Mouse (Mus musculus): ENCODE results near the gene Dcbld2.
A peak's percentile ranks its signal among the peaks of the same experiment; 100 is the strongest.

The Dcbld2 gene

DNA sequence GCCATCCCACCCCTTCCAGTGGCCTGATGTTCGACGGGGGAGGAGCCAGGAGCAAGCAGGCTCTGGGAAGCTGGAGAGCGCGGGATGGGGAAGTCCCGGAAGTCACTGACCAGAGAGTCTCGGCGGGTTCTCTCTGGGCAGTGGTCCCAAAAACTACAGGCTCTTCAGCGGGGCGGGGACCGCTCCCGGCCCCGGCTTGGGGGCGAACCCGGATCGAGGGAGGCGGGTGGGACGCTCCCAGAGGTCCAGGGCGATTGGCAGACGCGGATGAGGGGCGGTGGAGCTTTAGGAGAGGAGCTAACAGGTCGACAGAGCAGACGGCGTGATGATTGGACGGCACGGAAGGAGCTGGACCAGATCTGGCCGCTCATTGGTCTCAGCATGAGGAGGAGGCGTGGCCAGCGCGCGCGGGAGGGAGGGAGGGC lies at the start of gene Dcbld2:
Gene Dcbld2, plus strand, starts transcription at position 382 of the 425 bp plus-strand sequence.
- DNase-seq (ENCODE audit: extremely low read depth, insufficient read length, low spot score): peak; percentile 100

- no peak for DNase-seq (ENCODE audit: extremely low read depth, insufficient read length, low spot score)
Measured at GRCm38 (mm10) chr16:58377170-58377569, 31.1 kb upstream of the Dcbld2 start.

- DNase-seq (ENCODE audit: extremely low read depth, insufficient read length, low spot score): no peak
Measured at GRCm38 (mm10) chr16:58377756-58378503, 30.3 kb upstream of the Dcbld2 start.

DNA sequence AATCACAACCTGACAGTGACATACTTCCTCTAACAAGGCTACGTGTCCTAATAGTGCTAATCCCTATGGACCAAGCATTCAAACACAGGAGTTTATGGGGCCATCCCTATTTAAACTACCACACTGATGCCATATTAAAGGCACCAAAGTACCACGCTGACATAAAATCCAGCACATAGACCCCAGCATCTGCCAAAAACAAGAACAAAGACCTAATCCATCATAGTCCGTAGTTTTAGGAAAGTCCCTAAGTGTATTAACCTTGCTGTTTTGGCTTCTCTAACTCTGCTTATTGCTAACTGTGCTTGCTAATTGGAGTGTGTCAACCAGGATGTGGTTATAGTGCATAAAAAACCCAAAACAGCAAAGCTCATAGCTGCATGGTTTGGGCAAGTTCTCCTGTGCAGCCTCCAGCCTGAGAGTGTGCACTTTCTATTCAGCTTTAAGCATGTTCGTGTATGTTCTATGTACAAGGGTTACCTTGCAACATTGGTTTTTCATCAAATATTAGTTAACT lies 21.9 kb upstream of the Dcbld2 start:
- DNase-seq (ENCODE audit: extremely low read depth, insufficient read length, low spot score): no peak

DNA sequence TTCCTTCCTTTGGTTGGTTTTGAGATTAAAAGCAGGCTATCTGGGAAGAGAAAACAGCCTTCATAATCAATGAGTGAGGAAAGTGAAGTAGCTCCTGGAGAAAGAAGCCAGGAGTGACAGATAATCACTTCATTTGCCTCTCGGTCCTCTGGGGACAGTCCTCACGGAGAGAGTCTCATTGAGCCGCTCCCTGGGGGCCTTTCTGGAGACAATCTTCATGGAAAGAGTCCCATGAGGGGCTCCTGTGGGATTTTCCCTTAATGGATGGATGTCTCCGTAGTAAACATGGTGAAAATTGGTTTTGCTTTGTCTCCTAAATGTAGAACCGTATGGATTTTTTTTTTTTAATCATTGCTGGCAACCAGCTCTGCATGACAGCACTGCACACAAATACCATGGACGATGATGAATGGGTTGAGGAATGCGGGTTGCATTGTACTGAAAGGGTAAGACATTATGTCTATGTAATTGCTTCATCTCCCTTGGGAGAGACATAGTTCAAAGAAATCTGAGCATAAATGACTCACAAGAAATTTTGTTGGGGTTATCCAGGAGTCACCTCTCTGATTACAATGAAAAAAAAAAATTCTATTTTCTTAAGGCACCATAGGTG lies 19.0 kb upstream of the Dcbld2 start:
- DNase-seq (ENCODE audit: extremely low read depth, insufficient read length, low spot score): peak; percentile 45

- no peak for DNase-seq (ENCODE audit: extremely low read depth, insufficient read length, low spot score)
Measured at GRCm38 (mm10) chr16:58393036-58393435, 15.2 kb upstream of the Dcbld2 start.

DNA sequence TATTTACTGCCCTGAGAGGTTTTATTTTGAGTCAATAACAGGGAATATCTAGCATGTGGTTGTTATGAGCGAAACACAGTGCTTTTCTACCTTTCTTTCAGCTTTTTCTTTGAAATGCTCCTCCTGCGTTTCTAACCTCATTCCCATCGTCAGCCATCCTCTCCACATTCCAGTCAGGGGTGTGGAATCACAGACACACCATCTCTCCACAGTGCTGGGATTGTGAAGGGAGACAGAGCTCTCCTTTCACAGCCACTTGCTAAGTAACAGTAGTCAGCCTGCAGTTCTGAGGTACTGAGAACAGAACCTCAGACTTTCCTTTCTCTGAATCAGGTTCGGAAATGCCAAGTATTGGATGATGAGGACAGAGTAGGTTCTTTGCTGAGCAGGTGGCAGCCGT lies 14.1 kb upstream of the Dcbld2 start:
- no peak for DNase-seq (ENCODE audit: extremely low read depth, insufficient read length, low spot score)

DNA sequence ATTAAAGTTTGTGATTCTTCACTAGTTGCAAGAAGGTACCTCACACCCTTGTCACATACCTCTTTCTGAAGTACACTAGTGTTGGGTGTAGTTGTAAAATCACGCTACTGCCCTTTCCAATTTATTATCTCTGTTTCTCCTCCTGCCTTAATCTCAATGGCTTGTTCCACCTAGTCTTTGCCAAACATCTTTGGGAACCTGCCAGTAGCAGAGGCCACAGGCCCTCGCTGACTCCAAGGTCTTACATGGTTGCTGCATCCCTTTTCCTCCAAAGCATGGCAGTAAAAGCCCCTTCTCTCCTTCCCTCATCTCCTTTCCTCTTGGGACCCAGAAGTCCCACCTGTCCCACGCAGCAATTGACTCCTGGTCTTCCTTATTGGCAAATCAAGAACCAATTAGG lies 9.6 kb upstream of the Dcbld2 start:
- no peak for DNase-seq (ENCODE audit: extremely low read depth, insufficient read length, low spot score)

DNA sequence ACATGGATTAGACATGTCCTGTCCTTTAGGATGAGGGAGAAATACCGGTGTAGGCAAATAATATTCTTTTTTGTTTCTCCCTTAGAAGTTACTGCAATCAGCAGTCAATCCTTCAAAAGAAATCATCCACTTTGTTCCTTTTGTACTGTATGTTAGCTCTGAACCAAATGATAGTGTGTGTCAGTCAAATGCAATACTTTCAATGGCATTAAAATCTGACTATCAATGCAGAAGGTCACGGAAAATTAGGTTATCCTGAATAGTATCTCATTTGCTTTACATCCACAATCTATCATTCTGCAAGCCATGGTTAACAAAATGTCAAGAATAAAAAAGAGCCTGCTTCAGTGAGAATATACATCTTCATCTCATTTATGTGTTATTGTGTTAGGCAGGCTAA lies 7.2 kb upstream of the Dcbld2 start:
- no peak for DNase-seq (ENCODE audit: extremely low read depth, insufficient read length, low spot score)

DNA sequence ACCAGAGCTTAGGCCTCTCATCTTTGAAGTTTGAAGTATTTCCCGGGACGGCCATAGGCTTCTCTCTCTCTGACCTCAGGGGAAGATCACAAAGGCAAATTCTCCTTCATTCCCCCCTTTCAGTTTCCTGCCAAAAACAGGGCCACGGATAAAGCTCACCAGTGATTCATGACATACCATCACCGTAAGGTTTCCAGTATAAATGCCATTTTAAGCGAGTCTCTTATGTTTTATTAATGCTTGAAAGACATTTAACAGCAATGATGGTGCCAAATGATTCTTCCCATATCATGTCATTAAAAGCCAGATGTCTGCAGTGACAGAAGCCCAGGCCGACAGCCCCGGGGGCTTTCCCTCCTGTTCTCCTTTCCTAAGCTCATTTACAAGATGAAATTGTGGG lies 3.6 kb upstream of the Dcbld2 start:
- no peak for DNase-seq (ENCODE audit: extremely low read depth, insufficient read length, low spot score)

- no peak for DNase-seq (ENCODE audit: extremely low read depth, insufficient read length, low spot score)
Measured at GRCm38 (mm10) chr16:58405271-58405670, 3.0 kb upstream of the Dcbld2 start.

- DNase-seq (ENCODE audit: extremely low read depth, insufficient read length, low spot score): peak; percentile 67
Measured at GRCm38 (mm10) chr16:58408487-58409281, 441 bp downstream of the Dcbld2 start.

- no peak for DNase-seq (ENCODE audit: extremely low read depth, insufficient read length, low spot score)
Measured at GRCm38 (mm10) chr16:58409825-58410224, 1.6 kb downstream of the Dcbld2 start.

DNA sequence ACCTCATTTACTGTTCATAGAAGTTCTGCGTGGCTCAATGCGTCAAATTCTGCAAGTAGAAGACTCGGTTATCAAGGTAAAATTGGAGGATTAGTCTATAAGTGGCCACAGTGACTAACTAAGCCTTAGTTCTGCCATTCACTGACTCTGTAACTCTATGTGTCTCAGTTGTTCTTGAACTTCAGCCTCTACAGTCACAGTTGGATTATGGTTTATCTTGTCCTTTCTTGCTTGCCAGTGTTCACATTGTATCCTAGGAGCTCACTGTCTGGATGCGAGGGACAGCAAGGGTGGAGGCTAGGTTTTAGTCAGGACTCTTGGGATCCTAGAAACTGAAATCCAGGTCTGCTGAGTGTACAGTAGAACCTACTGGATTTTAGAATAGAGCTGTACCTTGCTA lies 6.6 kb downstream of the Dcbld2 start:
- DNase-seq (ENCODE audit: extremely low read depth, insufficient read length, low spot score): no peak

DNA sequence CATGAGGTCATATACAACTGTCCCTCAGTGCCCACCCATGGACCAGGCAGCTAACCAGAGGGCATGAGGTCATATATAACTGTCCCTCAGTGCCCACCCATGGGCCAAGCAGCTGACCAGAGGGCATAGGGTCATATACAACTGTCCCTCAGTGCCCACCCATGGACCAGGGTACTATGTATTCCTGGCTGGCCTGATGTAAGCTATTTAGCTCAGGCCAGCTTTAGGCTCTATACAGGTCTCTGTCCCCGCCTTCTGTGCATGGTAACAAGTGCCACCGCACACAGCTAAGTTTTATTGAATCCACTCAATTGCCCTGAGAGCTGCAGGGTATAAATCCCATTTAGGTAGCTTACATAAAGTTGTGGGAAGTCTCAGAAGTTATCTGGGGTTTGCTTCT lies 7.3 kb downstream of the Dcbld2 start:
- DNase-seq (ENCODE audit: extremely low read depth, insufficient read length, low spot score): no peak

- no peak for DNase-seq (ENCODE audit: extremely low read depth, insufficient read length, low spot score)
Measured at GRCm38 (mm10) chr16:58421696-58422354, 13.6 kb downstream of the Dcbld2 start.

- no peak for DNase-seq (ENCODE audit: extremely low read depth, insufficient read length, low spot score)
Measured at GRCm38 (mm10) chr16:58430246-58430645, 22.0 kb downstream of the Dcbld2 start.

DNA sequence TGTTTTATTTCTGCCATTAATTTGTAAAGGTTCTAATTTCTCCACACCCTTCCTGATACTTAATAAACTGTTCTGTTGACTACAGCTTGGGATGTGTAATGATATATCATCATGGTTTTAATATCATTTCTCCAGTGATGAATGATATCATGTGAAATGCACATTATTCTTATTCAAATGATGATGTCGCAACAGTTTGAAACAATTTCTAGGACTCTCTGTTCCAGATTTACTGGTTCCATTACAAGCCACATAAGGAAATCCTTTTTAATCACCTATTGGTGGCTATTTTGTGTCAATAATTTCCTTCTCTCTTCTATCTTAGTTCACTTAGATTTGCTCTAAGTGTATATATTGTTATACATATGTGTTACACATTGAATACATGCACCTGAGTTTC lies 24.1 kb downstream of the Dcbld2 start:
- no peak for DNase-seq (ENCODE audit: extremely low read depth, insufficient read length, low spot score)

GRCm38 (mm10) chr16:58444735-58445134 lies 36.5 kb downstream of the Dcbld2 start:
- no peak for DNase-seq (ENCODE audit: extremely low read depth, insufficient read length, low spot score)

GRCm38 (mm10) chr16:58446281-58447259 lies 38.3 kb downstream of the Dcbld2 start:
- DNase-seq (ENCODE audit: extremely low read depth, insufficient read length, low spot score): no peak
